In genomic region chr2:29857341-29857740, GRCm38 (mm10) we compare ENCODE assay signal across 14 mouse cellular contexts. TPM values are rescaled to one million over a fixed set of nuclear protein-coding genes. Genes with fewer than 3 reads are reported as not detected.
DNase-seq lines count a peak whose midpoint lies in the region; ATAC-seq and TF ChIP-seq lines count a peak whose summit lies in the region.
"Had no signal": no experiment of that assay in that cellular context is flagged by ENCODE, and none has a peak within 500 bp of the region (broad histone marks: within the 10 kb centered on the region; RNA-seq: fewer than 3 reads in every experiment).

No protein-coding gene starts in this region.

- no peaks in the 10 kb centered on the region for H3K27me3 ChIP-seq in intestine, postnatal 0 days (replicated peaks; ENCODE audit: control insufficient read depth, insufficient read depth, low read length)
- H3K27me3 ChIP-seq in intestine, embryonic 15.5 days (replicated peaks): peaks cover 6% of the 10 kb centered on the region; the same call in 1 of the 2 replicates
- H3K27me3 ChIP-seq in MEL (ENCODE audit: control insufficient read depth in 1 of 2, insufficient read depth in 2 of 2, low read length in 2 of 2): no peaks in the 10 kb centered on the region
- no peaks in the 10 kb centered on the region for H3K27me3 ChIP-seq in midbrain, embryonic 12.5 days

- H3K4me2 ChIP-seq in intestine, postnatal 0 days (replicated peaks; ENCODE audit: low read depth): no peak overlapping the region
- H3K4me2 ChIP-seq in intestine, embryonic 15.5 days (replicated peaks): no peak overlapping the region
- H3K4me2 ChIP-seq in midbrain, embryonic 12.5 days (replicated peaks): no peak overlapping the region; the same call in 1 of the 2 replicates
- H3K4me2 ChIP-seq: embryonic facial prominence, embryonic 13.5 days; liver, embryonic 11.5 days had no signal

- H3K9ac ChIP-seq in intestine, postnatal 0 days (ENCODE audit: low read depth, low read length): no peak overlapping the region
- no peak overlapping the region for H3K9ac ChIP-seq in intestine, embryonic 15.5 days
- H3K9ac ChIP-seq in MEL (ENCODE audit: control insufficient read depth, low read depth, low read length, poor library complexity, severe bottlenecking): no peak overlapping the region
- no peak overlapping the region for H3K9ac ChIP-seq in midbrain, embryonic 12.5 days (replicated peaks)
- H3K9ac ChIP-seq: embryonic facial prominence, embryonic 13.5 days had no signal

- no peak for ATAC-seq in intestine, postnatal 0 days
- no peak for ATAC-seq in intestine, embryonic 15.5 days
- no peak for ATAC-seq in midbrain, embryonic 12.5 days (ENCODE audit: low FRiP score, low read depth)
- ATAC-seq: CD4-positive, CD25-positive, alpha-beta regulatory T cell, adult 4 months had no signal

- H3K36me3 ChIP-seq in intestine, postnatal 0 days (ENCODE audit: control insufficient read depth, insufficient read depth): no peaks in the 10 kb centered on the region
- no peaks in the 10 kb centered on the region for H3K36me3 ChIP-seq in intestine, embryonic 15.5 days
- H3K36me3 ChIP-seq in MEL (ENCODE audit: control insufficient read depth in 1 of 2, insufficient read depth in 2 of 2, low read length in 2 of 2): peaks cover 0 to 6% of the 10 kb centered on the region in 2 experiments; a peak in 2 of 4 replicates
- H3K36me3 ChIP-seq in midbrain, embryonic 12.5 days: no peaks in the 10 kb centered on the region
- H3K36me3 ChIP-seq: embryonic facial prominence, embryonic 13.5 days had no signal

- H3K9me3 ChIP-seq in intestine, postnatal 0 days (ENCODE audit: control insufficient read depth): no peaks in the 10 kb centered on the region
- no peaks in the 10 kb centered on the region for H3K9me3 ChIP-seq in intestine, embryonic 15.5 days
- H3K9me3 ChIP-seq in MEL (replicated peaks; ENCODE audit: insufficient read depth, low read length): no peaks in the 10 kb centered on the region
- no peaks in the 10 kb centered on the region for H3K9me3 ChIP-seq in midbrain, embryonic 12.5 days
- H3K9me3 ChIP-seq: embryonic facial prominence, embryonic 13.5 days had no signal

- TF ChIP-seq RAD21 in MEL (IDR thresholded peaks at IDR 0.05; ENCODE audit: low read depth, low read length): no peak

- no peak for TF ChIP-seq POLR2A in MEL (IDR thresholded peaks at IDR 0.05; ENCODE audit: control insufficient read depth in 1 of 2, insufficient read depth in 1 of 2, low read depth in 1 of 2, low read length in 2 of 2, poor library complexity in 1 of 2)
- TF ChIP-seq POLR2A in embryonic fibroblast, embryonic 13.5 days (IDR thresholded peaks at IDR 0.05; ENCODE audit: low read depth, low read length): no peak

- no peak overlapping the region for H3K4me3 ChIP-seq in intestine, postnatal 0 days (ENCODE audit: low read depth, low read length)
- H3K4me3 ChIP-seq in intestine, embryonic 15.5 days (replicated peaks): no peak overlapping the region
- H3K4me3 ChIP-seq in MEL (ENCODE audit: control insufficient read depth in 1 of 2, insufficient read depth in 1 of 2, low read depth in 2 of 2, low read length in 2 of 2): no peak overlapping the region
- no peak overlapping the region for H3K4me3 ChIP-seq in embryonic fibroblast, embryonic 13.5 days (ENCODE audit: insufficient read depth, low read length)
- no peak overlapping the region for H3K4me3 ChIP-seq in midbrain, embryonic 12.5 days
- H3K4me3 ChIP-seq: embryonic facial prominence, embryonic 13.5 days; heart, adult 2 months had no signal

- no peak overlapping the region for H3K27ac ChIP-seq in intestine, postnatal 0 days (ENCODE audit: low read depth, low read length)
- H3K27ac ChIP-seq in intestine, embryonic 15.5 days: no peak overlapping the region
- H3K27ac ChIP-seq in MEL (ENCODE audit: control insufficient read depth, low read depth, low read length): no peak overlapping the region
- peak overlapping the region; percentile 38 for H3K27ac ChIP-seq in embryonic fibroblast, embryonic 13.5 days (ENCODE audit: insufficient read depth, low read length)
- H3K27ac ChIP-seq in midbrain, embryonic 12.5 days (replicated peaks): peak overlapping the region; percentile 90
- H3K27ac ChIP-seq: embryonic facial prominence, embryonic 13.5 days; heart, adult 2 months had no signal

- TF ChIP-seq EP300 in MEL (IDR thresholded peaks at IDR 0.05; ENCODE audit: low read depth in 1 of 2, low read length in 2 of 2): no peak

- peak; percentile 27; the same call in 1 of the 2 replicates for TF ChIP-seq CTCF in intestine, postnatal 0 days (IDR thresholded peaks at IDR 0.05; ENCODE audit: low read depth)
- TF ChIP-seq CTCF in MEL (IDR thresholded peaks at IDR 0.05 in 2 of 3, conservative IDR thresholded peaks at IDR 0.05 in 1 of 3; ENCODE audit: control insufficient read depth in 1 of 3, insufficient read depth in 1 of 3, low read depth in 2 of 3, low read length in 3 of 3, poor library complexity in 1 of 3, severe bottlenecking in 1 of 3): no peak; a peak in 1 of 6 replicates
- TF ChIP-seq CTCF in embryonic fibroblast, embryonic 13.5 days (IDR thresholded peaks at IDR 0.05; ENCODE audit: borderline replicate concordance, insufficient read depth, low read length): no peak

- DNase-seq in MEL (ENCODE audit: low read depth, low spot score): peak; percentile 20
- DNase-seq in cerebellum, postnatal 25 days: no peak
- DNase-seq in spleen, adult 18-20 months: no peak
- DNase-seq: cerebellum, adult 8-10 months; heart, adult 2 months; heart, postnatal 4 days; kidney, postnatal 10 days had no signal

- H3K4me1 ChIP-seq in intestine, postnatal 0 days (replicated peaks; ENCODE audit: control insufficient read depth, insufficient read depth, low read length): no peaks in the 10 kb centered on the region
- no peaks in the 10 kb centered on the region for H3K4me1 ChIP-seq in intestine, embryonic 15.5 days (replicated peaks)
- peaks cover 0 to 16% of the 10 kb centered on the region in 2 experiments; a peak in 3 of 4 replicates for H3K4me1 ChIP-seq in MEL (ENCODE audit: control insufficient read depth in 1 of 2, insufficient read depth in 2 of 2, low read length in 2 of 2)
- H3K4me1 ChIP-seq in embryonic fibroblast, embryonic 13.5 days (ENCODE audit: control insufficient read depth, insufficient read depth, low read length): peaks cover 22% of the 10 kb centered on the region
- peaks cover 39% of the 10 kb centered on the region for H3K4me1 ChIP-seq in midbrain, embryonic 12.5 days
- H3K4me1 ChIP-seq: embryonic facial prominence, embryonic 13.5 days had no signal

- 48% methylated on average over 2 of the region's 2 CpGs for WGBS in intestine, postnatal 0 days
- WGBS in intestine, embryonic 15.5 days: 33% methylated on average over 2 of the region's 2 CpGs
- 47% methylated on average over 2 of the region's 2 CpGs for WGBS in midbrain, embryonic 12.5 days

- no peaks in the 10 kb centered on the region for H3K79me2 ChIP-seq in MEL (ENCODE audit: control insufficient read depth, insufficient read depth, low read length, poor library complexity)

TF ChIP-seq in MEL, 35 proteins besides CTCF, POLR2A, EP300 and RAD21 (continues in another document):
- no peak for TF ChIP-seq RCOR1 (IDR thresholded peaks at IDR 0.05; ENCODE audit: low read depth, low read length)
- no peak for TF ChIP-seq ZMIZ1 (IDR thresholded peaks at IDR 0.05; ENCODE audit: low read depth, low read length)
- TF ChIP-seq BHLHE40 (IDR thresholded peaks at IDR 0.05; ENCODE audit: borderline replicate concordance, low read depth, low read length): no peak
- TF ChIP-seq GABPA (IDR thresholded peaks at IDR 0.05; ENCODE audit: low read depth, low read length): no peak

RNA-seq across cellular contexts. Expression of gene Cercam, which starts 11.6 kb away (rescaled TPM):
- 9.5 and 10.6 TPM in 2 replicates for polyA plus RNA-seq in intestine, postnatal 0 days (2015; fragmentation: Nextera tagmentation; extraction: Ambion mirVana)
- 23.7 and 24.2 TPM in 2 replicates for polyA plus RNA-seq in intestine, embryonic 15.5 days (2015; fragmentation: Nextera tagmentation; extraction: Ambion mirVana)
- 7.5 and 8.8 TPM in 2 replicates for total RNA-seq in MEL (2012; rRNA removed)
- polyA plus RNA-seq in MEL (2012; ENCODE audit: insufficient read depth in 1 of 2, insufficient read length in 2 of 2, low read depth in 1 of 2, low replicate concordance in 2 of 2, missing spikeins in 1 of 2): 10 to 100 TPM in 1 of 2 experiments, not detected in 1; 23.4 TPM
- 52.3 and 58.2 TPM in 2 replicates for polyA plus RNA-seq in embryonic fibroblast, embryonic 13.5 days (2011; ENCODE audit: insufficient read length, low read depth, missing spikeins)
- polyA plus RNA-seq in midbrain, embryonic 12.5 days (2016; fragmentation: Nextera tagmentation; extraction: Ambion mirVana): 22.3 and 22.6 TPM in 2 replicates

RNA-seq across cellular contexts. Expression of gene Odf2, which starts 31.7 kb away (rescaled TPM):
- 15.7 and 17.0 TPM in 2 replicates for polyA plus RNA-seq in intestine, postnatal 0 days (2015; fragmentation: Nextera tagmentation; extraction: Ambion mirVana)
- polyA plus RNA-seq in intestine, embryonic 15.5 days (2015; fragmentation: Nextera tagmentation; extraction: Ambion mirVana): 43.0 and 44.9 TPM in 2 replicates
- 49.0 and 49.3 TPM in 2 replicates for total RNA-seq in MEL (2012; rRNA removed)
- 10 to 100 TPM in 1 of 2 experiments, not detected in 1; 82.8 TPM for polyA plus RNA-seq in MEL (2012; ENCODE audit: insufficient read depth in 1 of 2, insufficient read length in 2 of 2, low read depth in 1 of 2, low replicate concordance in 2 of 2, missing spikeins in 1 of 2)
- polyA plus RNA-seq in embryonic fibroblast, embryonic 13.5 days (2011; ENCODE audit: insufficient read length, low read depth, missing spikeins): 69.8 and 83.2 TPM in 2 replicates
- polyA plus RNA-seq in midbrain, embryonic 12.5 days (2016; fragmentation: Nextera tagmentation; extraction: Ambion mirVana): 108 and 110 TPM in 2 replicates

RNA-seq across cellular contexts. Expression of gene Urm1, which starts 37.5 kb away (rescaled TPM):
- polyA plus RNA-seq in intestine, postnatal 0 days (2015; fragmentation: Nextera tagmentation; extraction: Ambion mirVana): 19.5 and 24.9 TPM in 2 replicates
- polyA plus RNA-seq in intestine, embryonic 15.5 days (2015; fragmentation: Nextera tagmentation; extraction: Ambion mirVana): 23.8 and 26.4 TPM in 2 replicates
- 76.2 and 90.5 TPM in 2 replicates for total RNA-seq in MEL (2012; rRNA removed)
- 100 to 1,000 TPM in 1 of 2 experiments, not detected in 1; 131 TPM for polyA plus RNA-seq in MEL (2012; ENCODE audit: insufficient read depth in 1 of 2, insufficient read length in 2 of 2, low read depth in 1 of 2, low replicate concordance in 2 of 2, missing spikeins in 1 of 2)
- polyA plus RNA-seq in embryonic fibroblast, embryonic 13.5 days (2011; ENCODE audit: insufficient read length, low read depth, missing spikeins): 42.0 and 44.5 TPM in 2 replicates
- 15.3 and 19.0 TPM in 2 replicates for polyA plus RNA-seq in midbrain, embryonic 12.5 days (2016; fragmentation: Nextera tagmentation; extraction: Ambion mirVana)

RNA-seq across cellular contexts. Expression of gene Slc27a4, which starts 54.9 kb away (rescaled TPM):
- polyA plus RNA-seq in intestine, postnatal 0 days (2015; fragmentation: Nextera tagmentation; extraction: Ambion mirVana): 105 and 118 TPM in 2 replicates
- 31.8 and 35.2 TPM in 2 replicates for polyA plus RNA-seq in intestine, embryonic 15.5 days (2015; fragmentation: Nextera tagmentation; extraction: Ambion mirVana)
- 7.9 and 10.9 TPM in 2 replicates for total RNA-seq in MEL (2012; rRNA removed)
- 10 to 100 TPM in 1 of 2 experiments, not detected in 1; 14.9 TPM for polyA plus RNA-seq in MEL (2012; ENCODE audit: insufficient read depth in 1 of 2, insufficient read length in 2 of 2, low read depth in 1 of 2, low replicate concordance in 2 of 2, missing spikeins in 1 of 2)
- polyA plus RNA-seq in embryonic fibroblast, embryonic 13.5 days (2011; ENCODE audit: insufficient read length, low read depth, missing spikeins): 18.5 and 22.1 TPM in 2 replicates
- polyA plus RNA-seq in midbrain, embryonic 12.5 days (2016; fragmentation: Nextera tagmentation; extraction: Ambion mirVana): 26.2 and 27.8 TPM in 2 replicates

Comparison
In these comparisons a context has a peak if more than half of its experiments do, and no peak if none do; other contexts are left out.
1. H3K27ac ChIP-seq: peak in embryonic fibroblast, embryonic 13.5 days (single experiment) and midbrain, embryonic 12.5 days (single experiment); none in intestine, postnatal 0 days (single experiment), intestine, embryonic 15.5 days (single experiment) and MEL (single experiment).